In the genomic region with DNA sequence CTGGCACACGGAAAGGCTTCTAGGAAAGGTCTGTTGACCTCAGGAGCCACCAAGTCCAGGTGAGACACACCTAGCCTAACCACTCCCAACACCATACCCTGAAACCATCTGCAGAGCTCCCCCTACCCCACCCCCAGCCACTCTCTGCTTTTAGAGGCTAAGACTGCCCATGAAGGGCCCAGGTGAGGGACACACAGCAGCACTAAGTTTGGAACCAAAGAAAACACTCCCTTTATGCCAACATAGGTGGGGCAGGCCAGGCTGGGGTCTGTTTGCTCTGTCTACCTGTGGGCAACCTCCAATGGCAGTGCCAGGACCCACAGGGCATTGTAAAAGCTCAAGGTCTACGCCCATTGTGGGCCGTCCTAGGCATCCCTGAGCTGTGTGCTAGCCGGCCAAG, we compare ENCODE assay signal across 33 mouse cellular contexts. TPM values are rescaled to one million over a fixed set of nuclear protein-coding genes. Genes with fewer than 3 reads are reported as not detected.
A peak's percentile ranks its signal among the peaks of the same experiment; 100 is the strongest.
DNase-seq lines count a peak whose midpoint lies in the region; ATAC-seq and TF ChIP-seq lines count a peak whose summit lies in the region.
"Had no signal": no experiment of that assay in that cellular context is flagged by ENCODE, and none has a peak within 500 bp of the region (broad histone marks: within the 10 kb centered on the region; RNA-seq: fewer than 3 reads in every experiment).

No protein-coding gene starts in this region.

- in situ Hi-C loops in ES-E14 (cut with MboI; ENCODE audit: low sequenced_read_pairs in 2 of 2, unreplicated experiment in 2 of 2), result no loop called here

- peak overlapping the region; percentile 39 to 56; a peak in 3 of 4 replicates for H3K4me3 ChIP-seq in ES-E14 (ENCODE audit: insufficient read depth in 1 of 2, low read depth in 1 of 2, low read length in 2 of 2, poor library complexity in 1 of 2, severe bottlenecking in 1 of 2)
- H3K4me3 ChIP-seq in intestine, postnatal 0 days (ENCODE audit: low read depth, low read length), result no peak overlapping the region
- H3K4me3 ChIP-seq in stomach, embryonic 15.5 days (replicated peaks), result peak overlapping the region; percentile 19; the same call in 1 of the 2 replicates
- H3K4me3 ChIP-seq in kidney, embryonic 16.5 days (ENCODE audit: low read length), result no peak overlapping the region
- H3K4me3 ChIP-seq: embryonic facial prominence, embryonic 13.5 days; forebrain, embryonic 10.5 days; gastrocnemius, adult 2 months; liver, embryonic 13.5 days; midbrain, embryonic 13.5 days; neural tube, embryonic 13.5 days had no signal

- no peaks in the 10 kb centered on the region for H3K27me3 ChIP-seq in intestine, postnatal 0 days (replicated peaks; ENCODE audit: control insufficient read depth, insufficient read depth, low read length)
- H3K27me3 ChIP-seq in stomach, embryonic 15.5 days (replicated peaks), result no peaks in the 10 kb centered on the region
- H3K27me3 ChIP-seq in kidney, embryonic 16.5 days (ENCODE audit: insufficient read depth, low read length), result no peaks in the 10 kb centered on the region
- H3K27me3 ChIP-seq: liver, embryonic 13.5 days; midbrain, embryonic 13.5 days; neural tube, embryonic 13.5 days; Patski had no signal

- H3K36me3 ChIP-seq in ES-E14 (ENCODE audit: control insufficient read depth, insufficient read depth, low read length, poor library complexity, severe bottlenecking), result peaks cover 8% of the 10 kb centered on the region; the same call in 1 of the 2 replicates
- H3K36me3 ChIP-seq in intestine, postnatal 0 days (ENCODE audit: control insufficient read depth, insufficient read depth), result no peaks in the 10 kb centered on the region; the same call in 1 of the 2 replicates
- H3K36me3 ChIP-seq in stomach, embryonic 15.5 days, result no peaks in the 10 kb centered on the region
- H3K36me3 ChIP-seq in kidney, embryonic 16.5 days (ENCODE audit: insufficient read depth, low read length), result no peaks in the 10 kb centered on the region
- H3K36me3 ChIP-seq: embryonic facial prominence, embryonic 13.5 days; forebrain, embryonic 10.5 days; liver, embryonic 13.5 days; midbrain, embryonic 13.5 days; neural tube, embryonic 13.5 days had no signal

- TF ChIP-seq CTCF in intestine, postnatal 0 days (IDR thresholded peaks at IDR 0.05; ENCODE audit: low read depth), result no peak

- ATAC-seq in intestine, postnatal 0 days, result peak; percentile 83
- ATAC-seq in stomach, embryonic 15.5 days (ENCODE audit: insufficient read depth, low FRiP score, low read depth), result peak; percentile 84
- ATAC-seq in kidney, embryonic 16.5 days (ENCODE audit: low FRiP score, low TSS enrichment), result no peak
- ATAC-seq: forebrain, embryonic 16.5 days; hindbrain, embryonic 16.5 days; midbrain, embryonic 13.5 days; Patski had no signal

- H3K4me2 ChIP-seq in intestine, postnatal 0 days (replicated peaks; ENCODE audit: low read depth), result no peak overlapping the region
- no peak overlapping the region for H3K4me2 ChIP-seq in stomach, embryonic 15.5 days
- no peak overlapping the region for H3K4me2 ChIP-seq in kidney, embryonic 16.5 days (replicated peaks; ENCODE audit: low read depth, low read length)
- H3K4me2 ChIP-seq: embryonic facial prominence, embryonic 13.5 days; liver, embryonic 13.5 days; midbrain, embryonic 13.5 days; neural tube, embryonic 13.5 days had no signal

- no peaks in the 10 kb centered on the region for H3K9me3 ChIP-seq in ES-E14 (ENCODE audit: control insufficient read depth, insufficient read depth, low read depth, low read length)
- no peaks in the 10 kb centered on the region for H3K9me3 ChIP-seq in intestine, postnatal 0 days (ENCODE audit: control insufficient read depth)
- H3K9me3 ChIP-seq in stomach, embryonic 15.5 days, result no peaks in the 10 kb centered on the region
- H3K9me3 ChIP-seq in kidney, embryonic 16.5 days (ENCODE audit: low read length), result no peaks in the 10 kb centered on the region
- H3K9me3 ChIP-seq: embryonic facial prominence, embryonic 13.5 days; forebrain, embryonic 10.5 days; liver, embryonic 13.5 days; midbrain, embryonic 13.5 days; neural tube, embryonic 13.5 days had no signal

- 0 out of 2 replicates have a peak overlapping the region, but pooled peaks have one; percentile 14 for H3K9ac ChIP-seq in ES-E14 (ENCODE audit: insufficient read depth, low read depth, low read length, poor library complexity, severe bottlenecking)
- no peak overlapping the region for H3K9ac ChIP-seq in intestine, postnatal 0 days (ENCODE audit: low read depth, low read length)
- no peak overlapping the region for H3K9ac ChIP-seq in stomach, embryonic 15.5 days
- H3K9ac ChIP-seq in kidney, embryonic 16.5 days (replicated peaks; ENCODE audit: low read length), result no peak overlapping the region
- H3K9ac ChIP-seq: embryonic facial prominence, embryonic 13.5 days; liver, embryonic 13.5 days; midbrain, embryonic 13.5 days; neural tube, embryonic 13.5 days had no signal

- H3K27ac ChIP-seq in ES-E14 (ENCODE audit: insufficient read depth, low read depth, low read length, poor library complexity, severe bottlenecking), result no peak overlapping the region
- no peak overlapping the region for H3K27ac ChIP-seq in intestine, postnatal 0 days (ENCODE audit: low read depth, low read length)
- peak overlapping the region; percentile 54; the same call in 1 of the 2 replicates for H3K27ac ChIP-seq in stomach, embryonic 15.5 days
- H3K27ac ChIP-seq in kidney, embryonic 16.5 days (ENCODE audit: low read length), result no peak overlapping the region
- H3K27ac ChIP-seq: embryonic facial prominence, embryonic 13.5 days; forebrain, embryonic 10.5 days; gastrocnemius, adult 2 months; liver, embryonic 13.5 days; midbrain, embryonic 13.5 days; neural tube, embryonic 13.5 days had no signal

- H3K4me1 ChIP-seq in ES-E14 (ENCODE audit: control insufficient read depth in 2 of 2, insufficient read depth in 2 of 2, low read length in 2 of 2, poor library complexity in 1 of 2), result peaks cover 20 to 32% of the 10 kb centered on the region in 2 experiments
- H3K4me1 ChIP-seq in intestine, postnatal 0 days (replicated peaks; ENCODE audit: control insufficient read depth, insufficient read depth, low read length), result no peaks in the 10 kb centered on the region
- peaks cover 11% of the 10 kb centered on the region; the same call in 1 of the 2 replicates for H3K4me1 ChIP-seq in stomach, embryonic 15.5 days
- H3K4me1 ChIP-seq in kidney, embryonic 16.5 days (ENCODE audit: insufficient read depth, low read length), result peaks cover 7% of the 10 kb centered on the region; the same call in 1 of the 2 replicates
- H3K4me1 ChIP-seq: embryonic facial prominence, embryonic 13.5 days had no signal

- DNase-seq in lung, postnatal 36 days, result peak; percentile 4
- no peak for DNase-seq in lung, postnatal 25 days (ENCODE audit: low spot score)
- DNase-seq in ES-E14 (ENCODE audit: low read depth, low spot score), result no peak
- DNase-seq in layer of hippocampus, adult 11-12 months (ENCODE audit: low spot score), result no peak
- DNase-seq in right cerebral cortex, postnatal 4 days, result no peak
- DNase-seq: adrenal gland, postnatal 10 days; B cell, adult 2 months; cerebellum, adult 9-10 months; gastrocnemius, adult 2 months; heart, postnatal 14 days; kidney, adult 9 months; kidney, postnatal 14 days; layer of hippocampus, postnatal 36 days; left cerebral cortex, postnatal 4 days; liver, embryonic 13.5 days; thymus, postnatal 14 days had no signal

- WGBS in intestine, postnatal 0 days, result 75% methylated on average over 4 of the region's 4 CpGs
- WGBS in stomach, embryonic 15.5 days, result 71% methylated on average over 4 of the region's 4 CpGs
- WGBS in kidney, embryonic 16.5 days, result 92% methylated on average over 4 of the region's 4 CpGs

TF ChIP-seq in ES-E14, 5 proteins besides CTCF, POLR2A, EP300 and RAD21:
- TF ChIP-seq ZNF384 (IDR thresholded peaks at IDR 0.05; ENCODE audit: low read depth, low read length) (no peak), ZC3H11A (IDR thresholded peaks at IDR 0.05; ENCODE audit: borderline replicate concordance, low read depth, low read length) (no peak), MAFK (IDR thresholded peaks at IDR 0.05; ENCODE audit: insufficient read depth, low read depth, low read length) (no peak), HCFC1 (IDR thresholded peaks at IDR 0.05; ENCODE audit: borderline replicate concordance, insufficient read depth, low read length) (no peak), CHD2 (IDR thresholded peaks at IDR 0.05; ENCODE audit: low read depth, low read length) (no peak)
TF ChIP-seq in ES-E14: peak in this region for 0.

RNA-seq across cellular contexts. Expression of gene Pla2g10, which starts 1.4 kb away (rescaled TPM):
- total RNA-seq in ES-E14 (2012; rRNA removed), result 38.9 and 43.6 TPM in 2 replicates
- polyA plus RNA-seq in intestine, postnatal 0 days (2015; fragmentation: Nextera tagmentation; extraction: Ambion mirVana), result 9.1 and 10.5 TPM in 2 replicates
- polyA plus RNA-seq in stomach, embryonic 15.5 days (2015; fragmentation: Nextera tagmentation; extraction: Ambion mirVana), result 23.6 and 25.4 TPM in 2 replicates
- 0.35 TPM in 1 of 2 replicates, not detected in the other for polyA plus RNA-seq in kidney, embryonic 16.5 days (2015; fragmentation: Nextera tagmentation; extraction: Ambion mirVana)
- total RNA-seq: adrenal gland, postnatal 10 days; common myeloid progenitor, adult 5-6 weeks; gastrocnemius, adult 2 months; gastrocnemius, postnatal 4 days; heart, postnatal 14 days; layer of hippocampus, adult 8-10 months; layer of hippocampus, postnatal 36 days; left cerebral cortex, postnatal 4 days; megakaryocyte progenitor cell, adult 5-6 weeks; MEL had no signal
- polyA plus RNA-seq: forebrain, embryonic 10.5 days; forebrain, embryonic 16.5 days; heart, embryonic 14.5 days; liver, embryonic 13.5 days; Patski; urinary bladder, adult 2 months had no signal

RNA-seq across cellular contexts. Expression of gene Rrn3, which starts 51.1 kb away (rescaled TPM):
- total RNA-seq in ES-E14 (2012; rRNA removed), result 125 and 147 TPM in 2 replicates
- polyA plus RNA-seq in intestine, postnatal 0 days (2015; fragmentation: Nextera tagmentation; extraction: Ambion mirVana), result 22.6 and 24.2 TPM in 2 replicates
- polyA plus RNA-seq in stomach, embryonic 15.5 days (2015; fragmentation: Nextera tagmentation; extraction: Ambion mirVana), result 53.4 and 56.8 TPM in 2 replicates
- 63.8 and 69.8 TPM in 2 replicates for polyA plus RNA-seq in kidney, embryonic 16.5 days (2015; fragmentation: Nextera tagmentation; extraction: Ambion mirVana)

RNA-seq across cellular contexts. Expression of gene 3110001I22Rik, which starts 57.7 kb away (rescaled TPM):
- total RNA-seq in ES-E14 (2012; rRNA removed), result 7.8 and 10.9 TPM in 2 replicates
- 2.5 and 2.7 TPM in 2 replicates for polyA plus RNA-seq in intestine, postnatal 0 days (2015; fragmentation: Nextera tagmentation; extraction: Ambion mirVana)
- 5.0 TPM in 2 replicates for polyA plus RNA-seq in stomach, embryonic 15.5 days (2015; fragmentation: Nextera tagmentation; extraction: Ambion mirVana)
- polyA plus RNA-seq in kidney, embryonic 16.5 days (2015; fragmentation: Nextera tagmentation; extraction: Ambion mirVana), result 4.9 and 5.9 TPM in 2 replicates

RNA-seq across cellular contexts. Expression of gene Bfar, which starts 57.8 kb away (rescaled TPM):
- total RNA-seq in ES-E14 (2012; rRNA removed), result 39.4 and 45.5 TPM in 2 replicates
- 19.4 and 21.1 TPM in 2 replicates for polyA plus RNA-seq in intestine, postnatal 0 days (2015; fragmentation: Nextera tagmentation; extraction: Ambion mirVana)
- polyA plus RNA-seq in stomach, embryonic 15.5 days (2015; fragmentation: Nextera tagmentation; extraction: Ambion mirVana), result 46.3 and 46.5 TPM in 2 replicates
- 53.7 and 58.0 TPM in 2 replicates for polyA plus RNA-seq in kidney, embryonic 16.5 days (2015; fragmentation: Nextera tagmentation; extraction: Ambion mirVana)

Comparison
In these comparisons a context has a peak if more than half of its experiments do, and no peak if none do; other contexts are left out.
1. H3K4me3 ChIP-seq: peak in ES-E14 (2 of 2) and stomach, embryonic 15.5 days (single experiment); none in intestine, postnatal 0 days (single experiment) and kidney, embryonic 16.5 days (single experiment).